In the genomic region with DNA sequence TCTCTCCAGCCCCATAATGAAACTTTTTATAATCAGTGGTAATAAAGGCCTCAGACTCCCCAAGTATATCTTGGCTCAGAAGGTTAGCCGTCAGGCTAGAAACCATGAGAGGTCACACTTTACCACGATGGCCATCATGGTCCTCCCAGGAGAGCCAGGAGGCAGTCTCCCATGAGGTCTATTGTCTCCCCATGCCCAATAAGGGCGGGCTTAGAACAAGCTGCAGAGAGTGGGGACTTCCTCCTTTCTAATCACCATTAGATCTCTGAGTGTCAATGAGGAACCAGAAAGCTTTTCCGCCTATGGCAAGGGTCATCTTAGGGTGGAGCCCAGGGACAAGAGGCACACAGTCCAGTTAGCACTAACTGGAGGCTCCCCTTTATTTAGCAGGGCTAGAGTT, we compare ENCODE assay signal across 20 mouse cellular contexts. TPM values are rescaled to one million over a fixed set of nuclear protein-coding genes. Genes with fewer than 3 reads are reported as not detected.
DNase-seq lines count a peak whose midpoint lies in the region; ATAC-seq and TF ChIP-seq lines count a peak whose summit lies in the region.
"Had no signal": no experiment of that assay in that cellular context is flagged by ENCODE, and none has a peak within 500 bp of the region (broad histone marks: within the 10 kb centered on the region; RNA-seq: fewer than 3 reads in every experiment).

No protein-coding gene starts in this region.

- H3K4me3 ChIP-seq in liver, adult 2 months (ENCODE audit: insufficient read depth, low read depth, low read length) = no peak overlapping the region
- H3K4me3 ChIP-seq in hindbrain, postnatal 0 days (ENCODE audit: low read length) = no peak overlapping the region
- H3K4me3 ChIP-seq in lung, adult 2 months (replicated peaks; ENCODE audit: extremely low read depth, low read depth, low read length) = no peak overlapping the region
- H3K4me3 ChIP-seq: embryonic facial prominence, embryonic 13.5 days; forebrain, embryonic 12.5 days; gastrocnemius, adult 2 months; heart, embryonic 12.5 days; hindbrain, embryonic 15.5 days had no signal

- 91% methylated on average over 4 of the region's 4 CpGs for WGBS in liver, adult 2 months
- WGBS in hindbrain, postnatal 0 days = 92% methylated on average over 4 of the region's 4 CpGs
- 81% methylated on average over 4 of the region's 4 CpGs for WGBS in lung, adult 2 months

- H3K9me3 ChIP-seq in hindbrain, postnatal 0 days (ENCODE audit: low read length) = no peaks in the 10 kb centered on the region
- H3K9me3 ChIP-seq: embryonic facial prominence, embryonic 13.5 days; forebrain, embryonic 12.5 days; hindbrain, embryonic 15.5 days had no signal

- no peak overlapping the region for H3K4me2 ChIP-seq in hindbrain, postnatal 0 days (ENCODE audit: low read depth, low read length)
- H3K4me2 ChIP-seq: embryonic facial prominence, embryonic 13.5 days; forebrain, embryonic 12.5 days; heart, embryonic 12.5 days; hindbrain, embryonic 15.5 days had no signal

- TF ChIP-seq POLR2A in liver, adult 2 months (IDR thresholded peaks at IDR 0.05; ENCODE audit: extremely low read depth, insufficient read depth, low read length) = no peak
- no peak for TF ChIP-seq POLR2A in lung, adult 2 months (IDR thresholded peaks at IDR 0.05; ENCODE audit: borderline replicate concordance, extremely low read depth, low read depth, low read length)

- no peak overlapping the region for H3K9ac ChIP-seq in liver, adult 2 months (ENCODE audit: low read depth, low read length)
- no peak overlapping the region for H3K9ac ChIP-seq in hindbrain, postnatal 0 days (replicated peaks; ENCODE audit: low read length)
- H3K9ac ChIP-seq: embryonic facial prominence, embryonic 13.5 days; forebrain, embryonic 12.5 days; forebrain, postnatal 0 days; heart, embryonic 12.5 days; hindbrain, embryonic 15.5 days had no signal

- no peak for TF ChIP-seq CTCF in liver, adult 2 months (IDR thresholded peaks at IDR 0.05; ENCODE audit: low read depth, low read length)
- TF ChIP-seq CTCF in hindbrain, postnatal 0 days (IDR thresholded peaks at IDR 0.05; ENCODE audit: low read depth) = no peak
- TF ChIP-seq CTCF in lung, adult 2 months (IDR thresholded peaks at IDR 0.05; ENCODE audit: insufficient read depth, low read length) = no peak

- no peaks in the 10 kb centered on the region for H3K4me1 ChIP-seq in liver, adult 2 months (ENCODE audit: control insufficient read depth, insufficient read depth, low read length)
- no peaks in the 10 kb centered on the region for H3K4me1 ChIP-seq in hindbrain, postnatal 0 days (ENCODE audit: insufficient read depth, low read length)
- H3K4me1 ChIP-seq in lung, adult 2 months (ENCODE audit: control insufficient read depth, insufficient read depth, low read length) = no peaks in the 10 kb centered on the region
- H3K4me1 ChIP-seq: heart, embryonic 12.5 days had no signal

- H3K27me3 ChIP-seq in liver, adult 2 months (ENCODE audit: control insufficient read depth, insufficient read depth, low read length) = no peaks in the 10 kb centered on the region
- no peaks in the 10 kb centered on the region for H3K27me3 ChIP-seq in splenic B cell, adult 2 months (ENCODE audit: control insufficient read depth, insufficient read depth, low read length, poor library complexity, severe bottlenecking)
- no peaks in the 10 kb centered on the region for H3K27me3 ChIP-seq in hindbrain, postnatal 0 days (ENCODE audit: insufficient read depth, low read length)
- H3K27me3 ChIP-seq: CH12.LX; embryonic facial prominence, embryonic 13.5 days; forebrain, embryonic 12.5 days; heart, embryonic 12.5 days; hindbrain, embryonic 15.5 days had no signal

- ATAC-seq in megakaryocyte, adult 5-6 weeks (ENCODE audit: poor library complexity, severe bottlenecking) = peak; percentile 97
- no peak for ATAC-seq in hindbrain, postnatal 0 days
- ATAC-seq: forebrain, postnatal 0 days had no signal

- no peak overlapping the region for H3K27ac ChIP-seq in liver, adult 2 months (replicated peaks; ENCODE audit: insufficient read depth, low read depth, low read length)
- no peak overlapping the region for H3K27ac ChIP-seq in hindbrain, postnatal 0 days
- H3K27ac ChIP-seq: embryonic facial prominence, embryonic 13.5 days; forebrain, embryonic 12.5 days; gastrocnemius, adult 2 months; hindbrain, embryonic 15.5 days had no signal

- H3K79me2 ChIP-seq in liver, adult 2 months (ENCODE audit: control insufficient read depth, insufficient read depth, low read length) = no peaks in the 10 kb centered on the region

- H3K36me3 ChIP-seq in liver, adult 2 months (ENCODE audit: control insufficient read depth, insufficient read depth, low read length) = no peaks in the 10 kb centered on the region
- H3K36me3 ChIP-seq in splenic B cell, adult 2 months (ENCODE audit: control insufficient read depth, insufficient read depth, low read length, poor library complexity, severe bottlenecking) = 0 out of 2 replicates have a peak, but pooled peaks cover 1% of the 10 kb centered on the region
- no peaks in the 10 kb centered on the region for H3K36me3 ChIP-seq in hindbrain, postnatal 0 days (ENCODE audit: insufficient read depth, low read length)

- peak; percentile 17 for DNase-seq in liver, adult 2 months (ENCODE audit: extremely low read depth, low read depth, low spot score)
- DNase-seq in liver = no peak
- peak; percentile 72 for DNase-seq in MEL-GATA-1-ER (ENCODE audit: extremely low read depth, low read depth)
- DNase-seq in splenic B cell, adult 2 months (ENCODE audit: low read depth, low spot score) = peak; percentile 13
- no peak for DNase-seq in thymus, postnatal 0 days (ENCODE audit: low spot score)
- no peak for DNase-seq in hindbrain, postnatal 0 days (ENCODE audit: low spot score)
- DNase-seq in lung, adult 2 months = no peak
- DNase-seq: adrenal gland, postnatal 10 days; cerebellum, adult 11-12 months; cerebellum, adult 9-10 months; cerebellum, postnatal 25 days; forebrain, postnatal 0 days; gastrocnemius, adult 2 months; gastrocnemius, postnatal 25 days had no signal

RNA-seq across cellular contexts. Expression of gene Hmgb1, which starts 37.1 kb away (rescaled TPM):
- 106 and 131 TPM in 2 replicates for total RNA-seq in liver, adult 2 months (2014; rRNA removed)
- polyA plus RNA-seq in liver, adult 2 months (2012; rRNA removed) = 17.1 and 21.0 TPM in 2 replicates
- 803 and 833 TPM in 2 replicates for total RNA-seq in megakaryocyte, adult 5-6 weeks (2015)
- 665 and 708 TPM in 2 replicates for total RNA-seq in megakaryocyte, adult 5-6 weeks (2017)
- 2,611 and 2,714 TPM in 2 replicates for polyA plus RNA-seq in thymus, postnatal 0 days (2015; fragmentation: Nextera tagmentation; extraction: Ambion mirVana)
- 128 and 150 TPM in 2 replicates for total RNA-seq in hindbrain, postnatal 0 days (2014; rRNA removed)
- 757 and 786 TPM in 2 replicates for polyA plus RNA-seq in hindbrain, postnatal 0 days (2015; fragmentation: Nextera tagmentation; extraction: Ambion mirVana)
- polyA plus RNA-seq in lung, adult 2 months (2012; rRNA removed) = 34.7 and 38.2 TPM in 2 replicates

RNA-seq across cellular contexts. Expression of gene Uspl1, which starts 37.2 kb away (rescaled TPM):
- 17.0 and 17.1 TPM in 2 replicates for total RNA-seq in liver, adult 2 months (2014; rRNA removed)
- polyA plus RNA-seq in liver, adult 2 months (2012; rRNA removed) = 4.8 and 6.2 TPM in 2 replicates
- total RNA-seq in megakaryocyte, adult 5-6 weeks (2015) = 22.5 and 23.7 TPM in 2 replicates
- total RNA-seq in megakaryocyte, adult 5-6 weeks (2017) = 21.9 and 23.8 TPM in 2 replicates
- 77.0 and 78.9 TPM in 2 replicates for polyA plus RNA-seq in thymus, postnatal 0 days (2015; fragmentation: Nextera tagmentation; extraction: Ambion mirVana)
- 37.2 and 43.4 TPM in 2 replicates for total RNA-seq in hindbrain, postnatal 0 days (2014; rRNA removed)
- 42.8 and 44.7 TPM in 2 replicates for polyA plus RNA-seq in hindbrain, postnatal 0 days (2015; fragmentation: Nextera tagmentation; extraction: Ambion mirVana)
- 6.2 and 10.5 TPM in 2 replicates for polyA plus RNA-seq in lung, adult 2 months (2012; rRNA removed)

RNA-seq across cellular contexts. Expression of gene Alox5ap, which starts 43.2 kb away (rescaled TPM):
- total RNA-seq in liver, adult 2 months (2014; rRNA removed) = 2.3 and 3.8 TPM in 2 replicates
- 4.8 and 6.4 TPM in 2 replicates for polyA plus RNA-seq in liver, adult 2 months (2012; rRNA removed)
- 1,517 and 1,767 TPM in 2 replicates for total RNA-seq in megakaryocyte, adult 5-6 weeks (2015)
- total RNA-seq in megakaryocyte, adult 5-6 weeks (2017) = 1,236 and 1,298 TPM in 2 replicates
- 29.7 and 29.8 TPM in 2 replicates for polyA plus RNA-seq in thymus, postnatal 0 days (2015; fragmentation: Nextera tagmentation; extraction: Ambion mirVana)
- total RNA-seq in hindbrain, postnatal 0 days (2014; rRNA removed) = 5.7 and 6.6 TPM in 2 replicates
- polyA plus RNA-seq in hindbrain, postnatal 0 days (2015; fragmentation: Nextera tagmentation; extraction: Ambion mirVana) = 10.7 and 14.4 TPM in 2 replicates
- polyA plus RNA-seq in lung, adult 2 months (2012; rRNA removed) = 65.9 and 104 TPM in 2 replicates

Comparison
In these comparisons a context has a peak if more than half of its experiments do, and no peak if none do; other contexts are left out.
1. DNase-seq: peak in liver, adult 2 months (single experiment), MEL-GATA-1-ER (single experiment) and splenic B cell, adult 2 months (single experiment); none in liver (single experiment), thymus, postnatal 0 days (single experiment), hindbrain, postnatal 0 days (single experiment) and lung, adult 2 months (single experiment).
2. RNA of gene Hmgb1, which starts 37.1 kb away (polyA plus RNA-seq): 2,611 to 2,714 TPM in thymus, postnatal 0 days and 757 to 786 TPM in hindbrain, postnatal 0 days; 34.7 to 38.2 TPM in lung, adult 2 months and 17.1 to 21.0 TPM in liver, adult 2 months; every median in the first group is over 10 times any median in the second.